Mouse (Mus musculus) liver, postnatal 0 days (tissue): ENCODE measurements around the gene Zfp467.

Experiments
- CTCF ChIP-seq: sonication (generic); IDR thresholded peaks from 2 replicates; pipeline ENCODE4 v1.5.1; 2016; ENCODE audit warnings: antibody characterized with exemption, low read depth
- EP300 ChIP-seq: IDR thresholded peaks from 2 replicates; pipeline ENCODE4 v1.6.1; 2016; ENCODE audit warnings: antibody characterized with exemption, low read depth, mild to moderate bottlenecking

DNA sequence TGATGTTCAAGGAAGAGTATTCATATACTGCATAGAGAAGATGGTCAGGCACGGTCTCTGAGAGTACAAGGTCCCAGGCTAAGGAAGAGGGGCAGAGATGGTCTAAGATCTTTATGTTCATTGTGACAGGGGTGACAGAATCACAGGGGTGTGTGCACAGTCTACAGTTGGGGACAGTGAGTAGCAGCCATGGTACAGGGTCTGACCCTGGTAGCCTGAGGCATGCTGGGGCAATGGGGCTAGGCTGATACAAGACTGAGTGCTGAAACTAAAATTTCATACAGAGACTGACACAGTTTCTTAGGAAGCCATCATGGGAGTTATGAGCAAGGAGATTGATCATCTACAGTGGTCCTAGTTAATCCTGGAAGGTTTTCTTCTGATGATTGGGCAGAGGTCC lies 48.9 kb downstream of the Zfp467 start:
- no peak for TF ChIP-seq EP300
- no peak for TF ChIP-seq CTCF
